Mouse (Mus musculus) midbrain, embryonic 10.5 days (tissue): ENCODE data around the gene Cyp11a1. TPM values are rescaled to one million over a fixed set of nuclear protein-coding genes. Genes with fewer than 3 reads are reported as not detected.
A peak's percentile ranks its signal among the peaks of the same experiment; 100 is the strongest.

Experiments used
- DNase-seq: peaks from one replicate; pipeline ENCODE4 v3.0.0-alpha.2; 2017; ENCODE audit warnings: low spot score
- H3K27ac ChIP-seq: fragments of 300-500 bp; sonication (generic); replicated peaks from 2 replicates; pipeline ENCODE4 v1.5.1; 2016; ENCODE audit warnings: mild to moderate bottlenecking
- H3K27me3 ChIP-seq: fragments of 300-500 bp; sonication (generic); 2 replicates; pipeline ENCODE4 v1.6.1; 2016; ENCODE audit warnings: low read depth, mild to moderate bottlenecking; ENCODE audit not compliant: poor library complexity, severe bottlenecking
- H3K36me3 ChIP-seq: fragments of 300-500 bp; sonication (generic); 2 replicates; pipeline ENCODE4 v1.6.1; 2016; ENCODE audit warnings: mild to moderate bottlenecking, moderate library complexity
- H3K4me1 ChIP-seq: fragments of 300-500 bp; sonication (generic); 2 replicates; pipeline ENCODE4 v1.6.1; 2016
- H3K4me3 ChIP-seq: fragments of 300-500 bp; sonication (generic); 2 replicates; pipeline ENCODE4 v1.5.1; 2016; ENCODE audit warnings: mild to moderate bottlenecking, moderate library complexity
- H3K9me3 ChIP-seq: fragments of 300-500 bp; sonication (generic); replicated peaks from 2 replicates; pipeline ENCODE4 v1.6.1; 2016; ENCODE audit warnings: mild to moderate bottlenecking
- WGBS: fragments of 180-500 bp; shearing (Covaris S2); methylation state at CpG from one replicate; pipeline ENCODE4 v1.1.7; 2016; 5-methylcytosine and 5-hydroxymethylcytosine counted together
- polyA plus RNA-seq: library from polyadenylated mRNA; unstranded; fragments of >200 nt; fragmentation: Nextera tagmentation; extraction: Ambion mirVana; gene quantifications from 2 replicates; pipeline ENCODE4 v1.2.1, GENCODE M21; 2016

Gene Cyp11a1
- polyA plus RNA-seq, 1 experiment from 2014 or later = 0.07 TPM

DNA sequence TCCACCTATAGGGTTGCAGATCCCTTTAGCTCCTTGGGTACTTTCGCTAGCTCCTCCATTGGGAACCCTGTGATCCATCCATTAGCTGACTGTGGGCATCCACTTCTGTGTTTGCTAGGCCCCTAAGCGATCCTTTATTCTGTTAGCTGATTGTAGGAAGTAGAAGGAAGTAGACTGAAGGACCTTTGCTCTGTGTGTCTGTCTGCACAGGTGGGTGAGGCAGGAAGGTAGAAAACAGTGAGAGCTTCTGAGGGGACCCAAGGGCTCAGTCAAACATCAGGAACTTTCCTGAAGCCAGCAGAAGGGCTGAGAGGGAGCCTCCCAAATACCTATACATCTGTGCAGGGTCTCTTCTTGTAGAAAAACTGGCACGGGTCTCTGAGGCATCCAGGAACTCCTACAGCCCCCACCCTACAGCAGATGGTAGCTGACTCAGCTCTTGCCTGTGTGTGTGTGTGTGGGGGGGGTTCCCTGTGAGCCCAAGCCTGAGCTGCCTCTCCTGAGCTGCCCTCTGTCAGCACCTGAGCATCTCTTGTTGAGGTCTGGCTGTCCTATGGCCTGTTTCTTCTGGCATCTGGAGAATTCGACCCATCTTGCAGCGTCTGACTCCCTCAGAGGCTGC lies 30.9 kb upstream of the Cyp11a1 start:
- H3K4me1 ChIP-seq = peaks cover 15% of the 10 kb centered on the region; the same call in 1 of the 2 replicates
- H3K27ac ChIP-seq = no peak overlapping the region
- 0 out of 2 replicates have a peak, but pooled peaks cover 3% of the 10 kb centered on the region for H3K9me3 ChIP-seq
- no peak for DNase-seq
- H3K36me3 ChIP-seq = no peaks in the 10 kb centered on the region
- no peak overlapping the region for H3K4me3 ChIP-seq
- H3K27me3 ChIP-seq = no peaks in the 10 kb centered on the region
- WGBS = 87% methylated on average over 5 of the region's 5 CpGs

DNA sequence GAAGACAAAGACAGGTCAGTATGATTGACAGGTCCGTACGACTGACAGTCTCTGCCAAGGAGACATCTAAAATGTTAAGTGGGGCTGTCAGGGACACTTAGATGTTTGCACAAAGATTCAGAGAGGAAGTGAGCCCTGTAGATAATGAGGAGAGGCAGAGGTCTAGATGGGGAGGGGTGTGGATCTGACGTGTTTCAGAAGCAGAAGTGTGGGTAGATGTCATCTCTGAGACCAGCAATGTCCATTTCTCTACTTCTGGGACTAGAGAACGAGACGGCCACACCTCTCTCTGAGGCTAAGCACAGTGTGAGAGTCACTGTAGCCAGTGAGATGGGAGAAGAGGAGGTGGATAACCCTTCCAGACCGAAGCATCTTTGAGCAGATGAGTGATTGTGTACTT lies 28.2 kb upstream of the Cyp11a1 start:
- no peak for DNase-seq
- H3K4me1 ChIP-seq = 0 out of 2 replicates have a peak, but pooled peaks cover 2% of the 10 kb centered on the region
- no peaks in the 10 kb centered on the region for H3K27me3 ChIP-seq
- WGBS = 87% methylated on average over 6 of the region's 6 CpGs
- 0 out of 2 replicates have a peak, but pooled peaks cover 3% of the 10 kb centered on the region for H3K9me3 ChIP-seq
- no peak overlapping the region for H3K4me3 ChIP-seq
- H3K36me3 ChIP-seq = no peaks in the 10 kb centered on the region
- H3K27ac ChIP-seq = no peak overlapping the region

DNA sequence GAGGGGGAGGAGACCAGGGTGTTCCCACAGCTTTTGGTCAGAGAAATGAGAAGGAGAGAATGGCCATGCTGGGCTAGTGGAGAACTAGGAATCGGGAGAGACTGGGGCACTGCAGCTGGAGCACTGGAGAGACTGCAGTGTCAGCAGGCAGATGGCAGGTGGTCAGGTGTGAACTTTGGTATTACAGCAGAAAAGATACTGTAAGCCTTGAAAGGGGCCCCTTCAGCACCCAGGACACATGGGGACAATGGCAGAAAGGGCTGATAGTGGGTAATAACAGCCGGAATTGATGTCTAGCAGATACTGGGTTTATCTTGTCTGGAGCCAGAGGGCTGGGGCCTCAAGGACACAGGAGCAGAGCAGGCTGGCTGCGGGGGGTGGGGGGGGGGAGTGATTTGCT lies 27.4 kb upstream of the Cyp11a1 start:
- no peak overlapping the region for H3K27ac ChIP-seq
- 0 out of 2 replicates have a peak, but pooled peaks cover 3% of the 10 kb centered on the region for H3K9me3 ChIP-seq
- no peak for DNase-seq
- no peak overlapping the region for H3K4me3 ChIP-seq
- no peaks in the 10 kb centered on the region for H3K27me3 ChIP-seq
- no peaks in the 10 kb centered on the region for H3K36me3 ChIP-seq
- WGBS = 81% methylated on average over 3 of the region's 3 CpGs
- H3K4me1 ChIP-seq = no peaks in the 10 kb centered on the region

DNA sequence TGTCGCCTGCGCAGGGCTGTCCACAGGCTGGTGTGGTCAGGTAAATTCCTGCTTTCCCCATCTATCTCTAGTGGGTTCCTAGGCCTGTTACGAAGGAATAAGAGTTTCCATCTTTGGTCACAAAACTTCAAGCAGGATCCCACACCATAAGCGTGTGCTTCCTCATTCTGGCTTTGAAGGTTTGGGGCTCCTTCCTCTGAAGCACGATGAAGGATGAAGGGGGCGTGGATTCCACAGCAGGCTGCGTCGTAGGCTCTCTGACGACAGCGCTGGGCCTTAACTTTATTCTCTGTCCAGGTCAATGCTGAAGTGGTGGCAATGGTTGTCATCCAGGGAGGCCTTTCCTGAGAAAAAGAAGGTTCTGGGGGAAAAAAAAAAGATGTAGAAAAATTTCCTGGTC lies 25.6 kb upstream of the Cyp11a1 start:
- no peaks in the 10 kb centered on the region for H3K36me3 ChIP-seq
- no peak for DNase-seq
- 84% methylated on average over 10 of the region's 10 CpGs for WGBS
- no peaks in the 10 kb centered on the region for H3K4me1 ChIP-seq
- no peaks in the 10 kb centered on the region for H3K27me3 ChIP-seq
- no peak overlapping the region for H3K4me3 ChIP-seq
- no peak overlapping the region for H3K27ac ChIP-seq
- H3K9me3 ChIP-seq = 0 out of 2 replicates have a peak, but pooled peaks cover 3% of the 10 kb centered on the region

DNA sequence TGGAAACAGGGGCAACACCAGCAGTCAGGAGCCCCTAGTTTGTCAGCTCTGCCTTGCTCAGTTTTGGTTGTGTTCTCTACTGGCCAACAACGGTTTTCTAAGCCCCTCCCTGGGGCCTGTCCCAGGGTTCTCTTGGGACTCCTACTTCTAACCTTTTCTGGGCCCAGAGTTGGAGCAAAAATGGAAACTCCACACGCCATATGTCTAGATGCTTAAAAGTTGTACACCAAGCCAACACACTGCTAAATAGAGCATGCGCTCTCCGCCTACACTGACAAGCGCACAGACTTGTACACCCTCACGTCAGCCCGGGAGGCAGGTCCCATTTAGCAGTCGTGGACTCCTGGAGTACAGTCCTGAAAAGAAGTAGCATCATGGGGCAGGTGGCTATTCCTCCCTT lies 20.9 kb upstream of the Cyp11a1 start:
- 94% methylated on average over 8 of the region's 8 CpGs for WGBS
- H3K36me3 ChIP-seq = no peaks in the 10 kb centered on the region

DNA sequence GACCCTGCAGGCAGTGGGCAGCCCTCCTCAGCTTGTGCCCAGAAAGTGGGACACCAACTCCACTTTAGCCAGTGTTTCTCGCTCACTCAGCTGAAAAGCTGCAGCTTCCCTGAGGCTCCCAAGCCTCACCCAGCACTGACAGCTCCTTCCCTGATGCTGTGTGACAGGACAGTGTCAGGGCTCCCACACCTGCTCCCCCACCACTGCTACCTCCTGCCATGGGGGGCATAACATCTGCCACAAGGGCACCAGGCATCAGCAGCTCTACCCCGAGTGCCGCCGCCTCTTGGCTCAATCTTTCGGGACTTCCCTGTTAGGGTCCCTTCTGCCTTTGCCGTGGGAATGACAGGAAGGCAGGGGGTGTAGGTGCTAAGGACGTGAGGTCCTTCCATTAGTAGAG lies 19.9 kb upstream of the Cyp11a1 start:
- no peak for DNase-seq
- no peak overlapping the region for H3K27ac ChIP-seq

More for the DNA sequence above, 20.9 kb upstream of the Cyp11a1 start:
- DNase-seq = no peak
- no peaks in the 10 kb centered on the region; the same call in 1 of the 2 replicates for H3K27me3 ChIP-seq
- H3K9me3 ChIP-seq = no peaks in the 10 kb centered on the region
- H3K4me1 ChIP-seq = no peaks in the 10 kb centered on the region
- no peak overlapping the region for H3K4me3 ChIP-seq
- no peak overlapping the region for H3K27ac ChIP-seq

DNA sequence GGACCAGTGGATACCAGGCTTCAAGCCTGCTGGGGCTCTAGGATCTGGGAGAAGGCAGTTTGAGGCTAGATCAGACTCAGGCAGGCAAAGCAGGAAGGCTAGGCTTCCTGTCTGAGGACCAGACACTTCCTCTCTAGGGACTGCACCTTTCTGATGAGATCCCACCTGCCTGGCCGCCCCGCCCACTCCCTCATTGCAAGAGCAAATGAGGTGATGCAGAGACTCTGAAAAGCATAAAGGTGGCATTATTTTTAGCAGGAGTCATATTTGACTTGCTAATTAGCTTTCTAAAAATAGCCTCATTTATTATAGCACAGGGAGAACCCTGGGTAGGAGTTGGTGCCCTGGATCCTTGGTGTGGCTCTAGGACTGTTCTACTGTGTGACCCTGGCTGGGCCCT lies 18.1 kb upstream of the Cyp11a1 start:
- no peaks in the 10 kb centered on the region for H3K9me3 ChIP-seq

More for the DNA sequence above, 19.9 kb upstream of the Cyp11a1 start:
- 73% methylated on average over 7 of the region's 7 CpGs for WGBS
- Histone ChIP-seq H3K4me3 (no peak overlapping the region), H3K36me3 (no peaks in the 10 kb centered on the region), H3K27me3 (no peaks in the 10 kb centered on the region; the same call in 1 of the 2 replicates), H3K9me3 (no peaks in the 10 kb centered on the region), H3K4me1 (no peaks in the 10 kb centered on the region)

DNA sequence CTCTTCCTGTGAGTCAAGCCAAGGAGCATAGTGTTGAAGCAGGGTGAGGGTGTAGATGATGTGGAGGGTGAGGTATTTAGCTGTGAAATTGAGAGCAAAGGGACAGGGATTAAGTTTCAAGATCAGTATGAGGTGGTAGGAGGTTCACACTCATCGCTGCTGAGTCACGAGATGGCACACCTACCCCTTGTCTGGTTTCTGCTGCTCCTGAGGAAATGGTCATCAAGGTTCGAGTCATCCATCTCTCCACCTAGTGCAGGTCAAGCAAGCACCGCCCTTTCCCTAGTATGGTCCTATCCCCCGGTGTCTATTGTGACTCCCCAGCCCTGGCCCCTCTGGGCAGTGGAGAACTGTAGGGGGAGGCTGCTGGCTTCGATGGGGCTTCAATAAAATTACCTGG lies 16.9 kb upstream of the Cyp11a1 start:
- Histone ChIP-seq H3K36me3 (no peaks in the 10 kb centered on the region), H3K27me3 (no peaks in the 10 kb centered on the region; the same call in 1 of the 2 replicates), H3K4me3 (no peak overlapping the region), H3K4me1 (peaks cover 6% of the 10 kb centered on the region), H3K9me3 (no peaks in the 10 kb centered on the region), H3K27ac (no peak overlapping the region)
- 93% methylated on average over 6 of the region's 6 CpGs for WGBS
- no peak for DNase-seq

More for the DNA sequence above, 18.1 kb upstream of the Cyp11a1 start:
- no peak for DNase-seq
- Histone ChIP-seq H3K36me3 (no peaks in the 10 kb centered on the region), H3K27me3 (no peaks in the 10 kb centered on the region; the same call in 1 of the 2 replicates), H3K4me1 (0 out of 2 replicates have a peak, but pooled peaks cover 2% of the 10 kb centered on the region), H3K27ac (no peak overlapping the region), H3K4me3 (no peak overlapping the region)
- WGBS = 85% methylated on average over 2 of the region's 2 CpGs

DNA sequence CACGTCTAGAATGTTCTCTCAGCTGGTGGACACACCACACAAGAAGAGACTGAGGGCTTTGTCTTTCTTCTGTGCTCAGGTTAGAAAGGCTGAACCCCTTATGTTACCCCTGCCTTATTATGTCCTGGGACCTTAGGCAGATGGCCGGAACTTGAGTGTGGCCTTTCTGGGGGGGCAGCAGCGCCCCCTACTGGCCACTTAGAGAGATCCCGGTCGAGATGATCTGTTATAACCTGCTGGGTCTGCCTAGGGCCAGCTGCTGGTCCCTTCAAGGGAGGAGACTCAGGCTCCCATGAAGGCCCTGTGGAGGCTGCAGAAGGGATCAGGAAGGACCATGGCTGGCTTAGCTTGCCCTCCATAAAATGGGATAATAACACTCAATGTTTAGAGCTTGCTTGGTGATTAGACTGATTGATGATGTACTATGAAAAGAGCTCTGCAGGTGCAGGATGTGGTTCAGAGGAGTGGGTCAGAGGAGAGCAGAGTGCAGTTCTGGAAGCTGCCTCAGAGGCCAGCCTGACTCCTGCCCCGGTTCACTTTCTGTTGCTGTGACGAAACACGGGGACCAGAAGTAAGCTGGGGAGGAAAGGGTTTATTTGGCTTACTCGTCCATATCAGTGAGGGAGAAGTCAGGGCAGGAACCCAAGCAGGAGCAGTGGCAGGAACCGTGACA lies 15.6 kb upstream of the Cyp11a1 start:
- peak; percentile 42 for DNase-seq
- Histone ChIP-seq H3K27ac (no peak overlapping the region), H3K4me3 (no peak overlapping the region), H3K4me1 (peaks cover 10% of the 10 kb centered on the region), H3K36me3 (no peaks in the 10 kb centered on the region), H3K27me3 (no peaks in the 10 kb centered on the region; the same call in 1 of the 2 replicates), H3K9me3 (no peaks in the 10 kb centered on the region)
- 41% methylated on average over 10 of the region's 10 CpGs for WGBS

DNA sequence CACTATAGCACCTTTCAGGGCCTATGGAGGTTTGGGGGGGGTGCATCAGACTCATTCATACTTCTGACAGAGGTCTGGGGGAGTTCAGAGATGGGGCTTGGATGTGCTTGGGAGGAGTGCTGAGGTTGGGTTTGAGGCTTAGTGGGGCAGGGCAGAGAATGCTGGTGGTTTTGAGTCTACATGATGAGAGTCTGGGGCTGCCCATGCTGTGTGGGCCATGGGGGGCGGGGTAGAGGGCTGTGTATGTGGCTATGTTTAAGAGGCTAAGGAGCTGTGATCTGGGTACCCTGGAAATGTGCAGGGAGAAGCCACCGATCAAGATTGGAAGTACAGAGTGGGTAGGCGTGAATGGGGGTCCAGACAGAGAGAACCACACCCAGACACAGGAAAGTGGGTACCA lies 14.2 kb upstream of the Cyp11a1 start:
- peaks cover 10% of the 10 kb centered on the region for H3K4me1 ChIP-seq
- WGBS = 75% methylated on average over 3 of the region's 3 CpGs

DNA sequence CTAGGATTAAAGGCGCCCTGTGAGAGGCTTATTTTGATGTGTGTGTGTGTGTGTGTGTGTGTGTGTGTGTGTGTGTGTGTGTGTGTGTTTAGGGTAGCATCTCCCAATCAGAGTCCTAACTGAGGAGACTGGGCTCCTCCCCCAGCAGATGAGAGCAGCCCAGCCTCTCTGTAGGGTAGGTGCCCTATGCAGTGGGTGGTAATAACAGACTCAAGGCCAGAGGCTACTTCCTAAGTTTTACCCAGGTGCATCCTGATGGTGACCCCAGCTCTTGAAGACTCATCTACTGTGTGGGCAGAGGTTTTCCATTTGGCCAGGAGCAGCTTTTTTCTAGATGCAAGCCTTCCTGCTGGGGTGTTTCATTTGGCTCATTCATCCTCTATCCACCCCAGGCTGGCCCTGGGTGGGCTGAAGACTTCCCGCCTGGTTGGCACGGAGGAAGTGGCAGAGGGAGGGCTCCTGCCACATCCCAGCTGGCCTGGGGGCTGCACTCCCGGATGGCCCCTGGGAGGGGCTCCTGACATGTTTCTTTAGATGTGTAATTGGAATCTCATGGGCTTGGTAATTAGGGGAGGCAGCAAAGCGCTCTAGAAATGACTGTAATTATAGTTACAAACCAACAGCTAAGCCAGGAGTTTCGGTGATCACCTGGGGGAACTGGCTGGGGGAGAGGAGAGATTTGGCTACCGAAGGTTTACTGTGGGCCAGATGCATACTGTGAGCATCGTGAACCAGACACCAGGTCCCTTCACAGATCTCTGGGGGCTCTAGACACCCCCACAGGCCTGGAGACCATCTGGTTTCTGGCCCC lies 13.2 kb upstream of the Cyp11a1 start:
- no peaks in the 10 kb centered on the region for H3K9me3 ChIP-seq
- H3K4me1 ChIP-seq = peaks cover 16% of the 10 kb centered on the region
- 72% methylated on average over 8 of the region's 8 CpGs for WGBS
- no peaks in the 10 kb centered on the region for H3K36me3 ChIP-seq
- no peak for DNase-seq
- H3K4me3 ChIP-seq = no peak overlapping the region
- H3K27me3 ChIP-seq = peaks cover 23% of the 10 kb centered on the region
- no peak overlapping the region for H3K27ac ChIP-seq

More for the DNA sequence above, 14.2 kb upstream of the Cyp11a1 start:
- no peaks in the 10 kb centered on the region for H3K9me3 ChIP-seq
- H3K36me3 ChIP-seq = no peaks in the 10 kb centered on the region
- peaks cover 14% of the 10 kb centered on the region for H3K27me3 ChIP-seq
- DNase-seq = no peak
- no peak overlapping the region for H3K4me3 ChIP-seq
- no peak overlapping the region for H3K27ac ChIP-seq

DNA sequence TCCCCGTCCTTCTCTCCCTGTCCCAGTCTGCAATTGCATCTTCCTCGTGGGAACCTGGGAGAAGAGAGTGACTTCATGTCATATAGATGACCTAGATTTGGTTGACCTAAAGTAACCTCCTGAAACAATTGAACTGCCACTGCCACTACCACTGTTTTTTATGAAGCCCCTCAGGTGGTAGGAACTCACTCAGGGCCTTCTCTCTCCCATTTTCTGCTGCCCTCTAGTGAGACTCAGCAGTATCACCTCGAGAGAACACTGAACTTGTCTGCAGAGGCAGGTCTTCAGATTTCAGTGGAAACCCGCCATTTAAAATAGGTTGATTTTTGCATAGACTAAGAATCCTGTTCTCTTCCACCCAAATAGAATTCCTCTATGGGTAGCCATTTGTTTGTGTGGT lies 10.9 kb upstream of the Cyp11a1 start:
- no peaks in the 10 kb centered on the region for H3K9me3 ChIP-seq
- no peaks in the 10 kb centered on the region for H3K36me3 ChIP-seq
- H3K4me3 ChIP-seq = no peak overlapping the region
- H3K4me1 ChIP-seq = peaks cover 19% of the 10 kb centered on the region
- peaks cover 33% of the 10 kb centered on the region for H3K27me3 ChIP-seq
- WGBS = 35% methylated on average over 4 of the region's 4 CpGs
- no peak for DNase-seq
- H3K27ac ChIP-seq = no peak overlapping the region
